Mouse (Mus musculus) 416B (cell line): ENCODE data around the gene Fam20b.
A peak's percentile ranks its signal among the peaks of the same experiment; 100 is the strongest.

Source experiments
- DNase-seq: peaks from one replicate; pipeline ENCODE4 v3.0.0; 2011; ENCODE audit warnings: low read depth

The Fam20b gene

GRCm38 (mm10) chr1:156630965-156631364 lies 87.9 kb downstream of the Fam20b start:
- DNase-seq, result peak; percentile 53

DNA sequence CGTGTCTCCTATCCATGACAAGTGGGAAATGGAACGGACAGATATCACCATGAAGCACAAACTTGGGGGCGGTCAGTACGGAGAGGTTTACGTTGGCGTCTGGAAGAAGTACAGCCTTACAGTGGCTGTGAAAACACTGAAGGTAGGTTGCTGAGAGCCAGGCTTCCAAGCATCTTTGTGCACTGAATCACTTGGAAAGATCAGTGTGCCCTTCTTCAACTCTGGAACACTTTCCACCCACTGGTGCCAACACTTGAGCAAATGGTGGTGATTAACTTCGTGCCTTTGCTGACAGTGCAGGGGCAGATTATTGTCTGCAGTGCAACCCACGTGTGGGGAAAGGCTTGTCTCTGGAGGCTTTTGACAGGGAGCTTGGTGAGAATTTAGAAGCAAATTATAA lies 88.9 kb downstream of the Fam20b start:
- DNase-seq, result no peak
